Mouse (Mus musculus) frontal cortex, postnatal 10 days (tissue): ENCODE data around the gene Ammecr1.

ENCODE experiments used
- DNase-seq, 2 experiments: peaks; one replicate each; pipeline ENCODE4 v3.0.0; 2022; ENCODE audit warnings: low spot score in 2 of 2, mixed read lengths in 1 of 2

Gene Ammecr1

GRCm38 (mm10) chrX:142966008-142966966 lies at the start of gene Ammecr1:
Ammecr1 (minus strand) TSS chrX:142966728.
- DNase-seq = peak; percentile 55 to 62

- DNase-seq = no peak
Measured at GRCm38 (mm10) chrX:143014118-143014517, 47.6 kb upstream of the Ammecr1 start.

- DNase-seq = no peak
Measured at GRCm38 (mm10) chrX:143012334-143012733, 45.8 kb upstream of the Ammecr1 start.

- no peak for DNase-seq
Measured at GRCm38 (mm10) chrX:143011865-143012264, 45.3 kb upstream of the Ammecr1 start.

GRCm38 (mm10) chrX:143004131-143004846 lies 37.8 kb upstream of the Ammecr1 start:
- DNase-seq = no peak

DNA sequence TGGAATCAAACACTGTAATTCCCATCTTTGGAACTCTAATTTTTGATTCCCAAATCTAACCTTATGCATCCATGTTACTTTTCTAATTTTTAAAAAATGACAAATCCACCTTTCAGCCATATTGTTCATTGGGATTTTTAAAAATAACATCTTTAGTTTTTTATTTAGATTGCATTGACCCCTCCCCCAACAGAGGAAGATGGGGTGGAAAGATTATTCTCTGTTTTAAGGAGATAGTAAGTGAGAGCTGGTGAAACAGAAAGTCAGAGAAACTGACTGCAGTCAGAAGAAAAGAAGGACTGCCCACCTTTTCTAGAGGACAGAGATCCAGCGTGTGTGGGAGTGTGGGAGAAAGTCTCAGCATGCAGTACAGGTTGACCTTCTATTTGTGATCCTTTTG lies 30.7 kb upstream of the Ammecr1 start:
- no peak for DNase-seq

GRCm38 (mm10) chrX:142994514-142994913 lies 28.0 kb upstream of the Ammecr1 start:
- DNase-seq = no peak

DNA sequence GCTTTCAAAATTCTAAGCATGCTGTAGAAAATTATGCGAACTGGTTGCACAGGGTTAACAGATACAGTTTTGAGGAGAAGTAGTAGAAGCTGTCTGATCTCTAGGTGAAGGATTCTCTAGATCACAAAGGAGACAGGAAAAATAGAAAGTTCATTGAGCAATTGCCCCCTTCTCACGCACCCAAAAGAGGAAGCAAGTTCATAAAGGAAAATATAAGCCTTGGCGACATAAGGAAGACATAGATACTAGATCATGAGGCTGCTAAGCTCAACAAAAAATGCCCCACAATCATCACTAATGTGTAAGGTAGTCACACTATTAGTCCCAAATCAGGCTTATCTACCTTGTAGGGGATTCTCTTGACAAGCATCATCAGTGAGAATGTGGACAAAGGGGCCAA lies 17.6 kb upstream of the Ammecr1 start:
- no peak for DNase-seq

GRCm38 (mm10) chrX:142983638-142984037 lies 17.1 kb upstream of the Ammecr1 start:
- DNase-seq = no peak

DNA sequence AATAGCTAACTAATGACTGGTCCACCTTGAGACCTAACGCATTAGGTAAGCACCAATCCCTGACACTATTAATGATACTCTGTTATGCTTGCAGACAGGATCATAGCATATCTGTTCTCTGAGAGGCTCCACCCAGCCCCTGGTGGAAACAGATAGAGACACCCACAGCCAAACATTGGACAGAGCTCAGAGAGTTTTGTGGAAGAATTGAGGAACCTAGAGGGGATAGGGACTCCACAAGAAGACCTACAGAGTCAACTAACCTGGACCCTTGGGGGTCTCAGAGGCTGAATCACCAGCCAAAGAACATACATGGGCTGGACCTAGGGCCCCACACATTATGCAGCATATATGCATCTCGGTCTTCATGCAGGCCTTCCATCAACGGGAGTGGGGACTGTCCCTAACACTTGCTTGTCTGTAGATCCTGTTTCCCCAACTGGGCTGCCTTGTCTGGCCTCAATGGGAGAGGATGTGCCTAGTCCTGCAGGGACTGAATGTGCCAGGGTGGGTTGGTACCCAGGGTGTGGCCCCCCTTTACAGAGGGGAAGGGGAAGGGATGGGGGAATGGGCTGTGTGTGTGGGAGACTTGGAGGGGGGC lies 15.1 kb upstream of the Ammecr1 start:
- no peak for DNase-seq

DNA sequence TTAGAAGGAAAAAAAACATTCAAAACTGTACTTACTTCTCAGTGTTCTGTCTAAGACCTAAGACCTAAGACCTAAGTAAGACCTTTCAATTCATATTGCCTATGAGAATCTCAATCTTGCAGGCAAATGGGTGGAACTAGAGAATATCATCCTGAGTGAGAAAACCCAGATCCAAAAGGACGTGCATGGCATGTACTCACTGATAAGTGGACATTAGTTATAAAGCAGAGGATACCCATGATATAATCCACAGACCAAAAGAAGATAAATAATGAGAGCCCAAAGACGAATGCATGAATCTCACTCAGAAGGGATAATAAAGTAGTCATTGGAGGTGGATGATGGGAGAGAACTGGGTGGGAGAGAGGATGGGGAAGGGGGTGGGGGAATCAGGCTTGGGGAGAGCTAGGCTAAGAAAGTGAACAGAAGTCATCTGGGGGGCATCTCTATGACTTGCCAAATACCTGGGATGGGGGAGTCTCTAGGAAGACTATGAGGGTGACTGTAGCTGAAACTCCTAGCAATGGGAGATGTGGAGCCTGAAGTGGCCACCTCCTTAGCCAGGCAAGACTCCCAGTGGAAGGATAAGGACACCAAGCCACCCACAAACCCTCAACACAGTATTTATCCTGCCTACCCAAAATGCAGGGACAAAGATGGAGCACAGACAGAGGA lies 14.5 kb upstream of the Ammecr1 start:
- DNase-seq = no peak

- DNase-seq = no peak
Measured at GRCm38 (mm10) chrX:142979224-142979623, 12.7 kb upstream of the Ammecr1 start.

DNA sequence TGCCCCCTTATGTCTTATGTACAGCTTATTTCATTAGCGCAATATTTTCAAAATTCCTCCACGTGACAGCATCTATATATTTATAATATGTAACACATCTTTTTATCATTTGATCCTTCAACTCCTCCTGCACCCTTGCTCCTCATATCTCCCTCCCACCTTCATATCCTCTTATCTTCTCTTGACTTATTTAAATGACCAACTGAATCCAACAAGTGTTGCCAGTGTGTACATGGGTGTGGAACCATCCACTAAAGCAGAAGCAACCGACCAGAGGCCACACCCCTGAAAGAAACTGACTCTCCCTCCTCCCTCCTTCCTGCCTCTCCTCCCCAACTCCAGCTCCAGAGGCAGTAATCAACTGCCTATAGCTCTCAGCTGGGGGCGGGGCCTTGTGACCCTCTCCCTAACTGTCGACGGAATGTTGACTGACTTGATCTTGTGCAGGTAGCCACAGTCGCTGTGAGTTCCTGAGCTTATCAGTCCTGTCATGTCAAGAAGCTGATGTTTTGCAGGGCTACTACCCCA lies 6.0 kb upstream of the Ammecr1 start:
- no peak for DNase-seq

- no peak for DNase-seq
Measured at GRCm38 (mm10) chrX:142971759-142972158, 5.2 kb upstream of the Ammecr1 start.

- peak in 1 of 2 experiments; percentile 4 for DNase-seq
Measured at GRCm38 (mm10) chrX:142967067-142967466, 539 bp upstream of the Ammecr1 start.

- DNase-seq = no peak
Measured at GRCm38 (mm10) chrX:142965236-142966007, 1.1 kb downstream of the Ammecr1 start.

GRCm38 (mm10) chrX:142960434-142960833 lies 6.1 kb downstream of the Ammecr1 start:
- no peak for DNase-seq

DNA sequence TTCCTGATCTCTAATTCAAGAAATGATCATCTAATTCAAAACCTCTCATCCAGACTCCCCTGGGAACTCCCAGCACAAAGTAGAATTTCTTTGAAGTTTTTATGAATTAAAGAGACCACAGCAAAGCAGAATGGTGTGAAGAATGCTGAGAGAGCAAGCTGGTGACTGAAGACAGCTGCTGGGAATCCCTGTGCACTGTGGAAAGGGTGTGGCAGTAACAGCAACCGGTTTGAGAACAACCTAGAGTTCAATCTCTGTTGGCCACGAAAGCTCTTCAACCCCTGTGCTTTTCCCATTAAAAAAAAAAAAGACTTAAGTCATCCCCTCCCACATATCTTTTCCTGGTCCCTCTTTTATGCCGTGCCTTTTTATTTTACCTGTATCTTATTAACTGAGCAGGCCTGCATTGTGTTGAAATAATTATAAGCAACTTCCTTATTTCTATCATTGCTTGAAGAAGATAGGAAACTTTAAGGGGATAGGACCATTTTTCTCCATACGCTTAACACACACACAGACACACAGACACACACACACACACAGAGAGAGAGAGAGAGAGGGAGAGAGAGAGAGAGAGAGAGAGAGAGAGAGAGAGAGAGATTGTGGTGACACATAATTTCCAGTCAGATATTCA lies 6.7 kb downstream of the Ammecr1 start:
- DNase-seq = no peak

DNA sequence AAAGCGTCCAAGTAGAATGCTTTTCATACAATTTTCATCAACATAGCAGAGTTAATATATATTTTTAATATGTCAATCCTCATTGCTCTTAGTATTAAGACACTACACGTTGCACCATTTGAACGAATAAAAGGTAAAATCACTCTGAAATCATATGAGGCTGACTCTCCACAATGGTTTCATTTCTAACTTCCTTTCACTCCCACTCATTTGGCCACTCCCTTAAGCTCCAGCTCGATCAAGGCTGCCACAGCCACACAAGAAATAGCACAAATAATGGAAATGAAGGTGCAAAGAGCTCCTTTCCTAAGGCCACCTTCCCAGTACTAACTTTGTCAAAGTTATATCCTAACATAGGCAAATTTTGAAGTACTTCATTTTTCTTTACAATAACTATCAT lies 38.1 kb downstream of the Ammecr1 start:
- DNase-seq = no peak

- no peak for DNase-seq
Measured at GRCm38 (mm10) chrX:142917394-142917793, 49.1 kb downstream of the Ammecr1 start.
